Mouse (Mus musculus): ENCODE measurements around the gene Dpp8.

DNA sequence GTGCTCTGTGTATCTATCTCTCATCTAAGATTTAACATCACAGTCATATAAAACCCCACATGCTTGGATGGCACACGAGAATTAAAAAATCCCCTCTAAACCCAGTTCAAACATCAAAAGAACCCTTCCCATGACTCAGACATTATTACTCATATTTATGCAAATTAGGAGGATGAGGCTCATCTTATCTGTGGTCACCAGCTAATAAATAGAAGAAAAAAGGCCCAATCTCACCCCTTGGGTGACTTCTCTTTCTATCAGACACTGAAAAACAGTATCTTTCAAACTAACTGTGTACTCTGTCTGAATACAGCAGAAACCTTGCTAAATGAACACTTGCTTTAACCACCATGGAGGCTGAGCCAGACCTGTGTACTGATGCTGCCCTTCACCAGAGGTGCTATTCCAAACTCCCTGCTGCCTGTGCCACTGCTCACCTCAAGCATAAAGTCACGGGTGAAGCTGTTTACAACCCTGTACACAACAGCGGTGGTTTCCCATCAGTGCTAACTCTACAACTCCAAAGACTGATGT, 13.6 kb upstream of the Dpp8 start:
- TF ChIP-seq CTCF (IDR thresholded peaks at IDR 0.05; ENCODE audit: control insufficient read depth, insufficient read depth, insufficient replicate concordance, low read depth, low read length) (no peak), POLR2A (IDR thresholded peaks at IDR 0.05; ENCODE audit: control insufficient read depth, low read depth, low read length) (no peak)

Measured in testis, adult 2 months (tissue).